Mouse (Mus musculus) MEL-GATA-1-ER (cell line): ENCODE results near the gene Rptor.

Experiments used
- DNase-seq: peaks from one replicate; pipeline ENCODE4 v3.0.0-alpha.2; 2012; ENCODE audit warnings: low read depth; ENCODE audit errors: extremely low read depth

Gene Rptor

GRCm38 (mm10) chr11:119733657-119733990, 130.9 kb downstream of the Rptor start:
- no peak for DNase-seq

DNA sequence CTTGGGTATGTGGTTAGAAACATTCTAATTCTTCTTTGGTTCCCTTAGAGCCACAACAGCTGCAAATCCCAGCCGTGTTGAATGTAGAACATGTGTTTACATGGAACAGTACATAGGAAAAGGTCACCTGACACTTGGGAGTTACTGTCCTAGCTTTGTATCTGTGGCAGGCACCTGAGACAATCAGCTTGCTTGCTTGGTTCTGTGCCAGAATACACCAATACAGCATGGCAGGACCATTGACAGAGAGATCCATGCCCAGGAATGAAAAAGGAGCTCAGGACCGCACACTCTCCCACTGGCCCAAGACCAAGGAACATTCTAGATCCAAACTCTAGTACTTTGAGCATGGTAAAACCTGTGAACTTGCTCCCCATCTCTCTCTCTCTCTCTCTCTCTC, 132.4 kb downstream of the Rptor start:
- DNase-seq, result no peak

DNA sequence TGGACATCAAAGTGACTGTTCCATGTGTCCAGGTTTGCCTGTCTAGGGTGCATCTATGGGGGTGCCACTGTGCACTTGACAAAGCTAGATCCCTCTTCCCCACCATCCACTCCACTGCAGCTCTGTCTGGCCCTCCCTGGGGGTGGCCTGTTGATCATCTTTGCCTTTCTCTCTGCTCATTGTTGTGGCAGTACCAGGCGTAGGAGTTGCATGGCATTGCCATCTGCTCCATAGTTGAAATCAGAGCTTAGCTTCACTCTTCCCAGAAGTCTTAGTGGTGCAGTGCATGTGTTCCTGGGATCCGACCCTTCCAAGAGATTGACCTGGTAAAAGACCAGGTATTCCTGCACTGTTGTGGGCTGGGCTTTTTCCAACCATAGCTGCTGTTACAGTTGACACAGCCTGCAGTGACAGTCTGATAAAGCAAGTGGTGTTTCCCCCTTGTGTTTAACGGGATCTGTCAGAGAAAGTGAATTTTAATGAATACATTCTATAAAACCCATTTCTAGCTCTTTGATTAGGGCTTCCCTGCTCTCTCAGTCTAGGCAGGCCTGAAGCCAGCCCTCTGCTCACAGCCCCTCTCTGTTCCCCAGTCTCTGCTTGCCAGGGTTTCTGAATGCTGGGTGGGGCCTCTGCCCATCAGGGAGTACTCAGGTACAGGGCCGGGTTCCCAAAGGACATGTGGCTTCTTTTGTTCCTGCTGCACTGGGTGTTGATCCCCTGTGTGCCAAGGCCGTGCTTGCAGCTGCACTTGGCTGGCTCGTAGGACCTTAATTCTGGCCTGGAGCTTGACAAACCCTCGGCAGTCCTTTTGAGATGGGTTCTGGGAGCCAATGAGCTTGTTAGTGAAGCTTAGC, 136.5 kb downstream of the Rptor start:
- no peak for DNase-seq

- DNase-seq, result no peak
Observed at GRCm38 (mm10) chr11:119741401-119741800, 138.7 kb downstream of the Rptor start.

DNA sequence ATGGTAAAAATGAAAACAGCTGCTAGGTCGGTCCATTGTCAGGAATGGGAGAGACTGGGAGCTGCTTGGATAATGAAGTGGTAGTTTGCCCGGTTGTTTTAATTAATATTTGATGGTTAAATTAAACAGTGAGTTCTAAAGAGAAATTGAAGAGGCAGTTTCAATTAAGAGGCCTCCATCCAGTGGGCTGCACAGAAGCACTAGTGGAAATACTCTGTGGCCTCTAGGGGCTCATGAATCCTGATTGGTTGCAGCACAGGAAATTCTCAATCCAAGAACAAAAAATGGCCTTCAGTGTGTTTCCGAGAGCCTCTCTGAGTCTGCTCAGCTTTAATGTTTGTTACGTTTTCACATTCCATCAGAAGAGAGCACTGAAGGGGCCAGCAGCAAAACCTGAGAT, 141.7 kb downstream of the Rptor start:
- DNase-seq, result no peak

- no peak for DNase-seq
Observed at GRCm38 (mm10) chr11:119745333-119745732, 142.6 kb downstream of the Rptor start.

DNA sequence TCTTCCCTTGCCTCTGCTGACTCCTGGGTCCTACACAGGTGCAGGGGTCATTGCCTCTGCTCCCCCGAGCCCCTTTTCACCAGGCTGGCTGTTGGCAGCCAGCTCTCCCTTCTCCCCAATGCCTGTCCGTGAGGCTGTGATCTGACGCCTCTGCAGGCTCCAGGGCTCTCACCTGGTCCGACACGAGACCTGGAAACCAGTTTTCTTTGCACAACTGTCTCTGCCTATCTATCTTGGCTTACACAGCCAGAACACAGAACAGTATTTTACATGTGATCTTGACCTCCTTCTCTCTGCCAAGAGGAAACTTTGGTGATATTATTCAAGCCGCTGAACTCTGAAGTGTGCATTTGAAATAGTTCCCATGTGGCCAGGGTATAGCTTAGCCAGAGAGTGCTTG, 151.8 kb downstream of the Rptor start:
- DNase-seq, result no peak

DNA sequence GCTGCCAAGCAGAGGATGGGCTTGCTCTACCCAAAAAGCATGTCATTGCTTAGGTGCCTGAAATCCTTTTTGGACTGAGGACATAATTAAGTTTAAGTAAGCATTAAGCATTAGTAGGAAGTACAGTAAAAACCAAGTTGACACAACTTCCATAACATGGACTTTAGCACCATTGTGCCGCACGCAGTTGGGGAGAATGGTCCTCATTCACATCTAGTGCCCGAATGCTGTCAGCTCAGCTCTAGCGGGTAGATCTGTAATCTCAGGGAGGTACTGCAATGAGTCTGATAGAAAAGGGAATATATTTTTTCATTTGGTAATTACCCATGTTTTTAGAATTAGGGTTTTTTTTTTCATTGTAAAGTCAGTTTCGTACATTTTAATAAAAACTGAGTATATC, 155.5 kb downstream of the Rptor start:
- no peak for DNase-seq

- no peak for DNase-seq
Observed at GRCm38 (mm10) chr11:119758705-119759327, 156.1 kb downstream of the Rptor start.

- DNase-seq, result no peak
Observed at GRCm38 (mm10) chr11:119762911-119763310, 160.2 kb downstream of the Rptor start.

DNA sequence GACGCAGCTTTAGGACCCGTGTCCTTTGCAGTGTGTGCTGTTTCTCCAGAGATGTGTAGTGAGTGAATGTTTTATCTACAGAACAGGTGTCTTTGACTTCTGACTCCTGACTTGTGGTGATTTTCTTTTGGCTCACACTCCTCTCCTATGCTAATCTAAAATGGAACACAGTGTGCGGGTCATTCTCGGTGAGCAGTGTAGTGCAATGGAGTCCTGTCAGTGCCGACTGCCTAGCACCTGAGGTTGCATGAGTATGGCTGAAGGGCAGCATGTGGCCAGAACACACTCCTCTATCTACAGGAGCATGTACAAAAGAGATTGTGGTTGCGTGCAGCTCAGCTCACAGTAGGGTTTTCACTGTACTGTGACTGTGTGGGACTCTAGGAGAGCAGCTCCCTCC, 163.3 kb downstream of the Rptor start:
- DNase-seq, result no peak

- no peak for DNase-seq
Observed at GRCm38 (mm10) chr11:119766782-119767459, 164.2 kb downstream of the Rptor start.

DNA sequence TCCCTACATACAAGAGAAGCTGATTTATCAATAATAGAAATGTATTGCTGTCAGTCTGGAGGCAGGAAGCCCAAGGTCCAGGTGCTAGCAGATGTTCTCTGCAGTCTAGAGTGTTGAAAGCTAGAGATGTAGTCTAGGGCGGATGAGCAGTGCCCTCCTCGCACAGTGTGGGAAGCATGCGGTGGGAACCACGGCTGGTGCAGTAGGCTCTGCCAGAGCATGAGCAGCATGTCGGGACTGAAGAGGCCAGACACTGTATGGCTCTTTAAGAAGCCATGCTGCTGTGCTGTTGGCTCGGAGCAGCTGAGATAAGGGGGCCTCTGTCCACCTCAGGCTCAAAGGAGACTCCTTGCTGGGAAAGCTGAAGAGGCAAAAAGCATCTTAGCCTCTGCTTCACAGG, 164.8 kb downstream of the Rptor start:
- no peak for DNase-seq

DNA sequence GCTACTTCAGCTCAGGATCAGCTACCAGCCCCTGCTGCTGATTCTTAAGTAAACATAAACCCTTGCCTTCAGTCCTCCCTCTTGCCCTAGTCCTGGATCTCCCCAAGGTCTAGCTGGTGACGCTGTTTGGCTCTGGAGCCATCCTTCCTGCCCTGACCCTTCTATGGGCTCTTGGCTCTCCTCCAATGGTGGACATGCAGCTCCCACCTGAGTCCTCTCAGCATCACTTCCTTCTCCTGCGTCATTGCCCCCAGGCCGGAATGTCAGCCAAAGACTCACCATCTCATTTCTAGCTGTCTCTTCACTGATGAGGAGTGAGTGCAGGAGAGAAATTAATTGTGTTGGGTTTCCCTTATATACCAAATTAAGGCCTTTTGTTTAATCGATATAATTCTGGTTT, 165.8 kb downstream of the Rptor start:
- no peak for DNase-seq

- no peak for DNase-seq
Observed at GRCm38 (mm10) chr11:119769666-119770065, 167.0 kb downstream of the Rptor start.

DNA sequence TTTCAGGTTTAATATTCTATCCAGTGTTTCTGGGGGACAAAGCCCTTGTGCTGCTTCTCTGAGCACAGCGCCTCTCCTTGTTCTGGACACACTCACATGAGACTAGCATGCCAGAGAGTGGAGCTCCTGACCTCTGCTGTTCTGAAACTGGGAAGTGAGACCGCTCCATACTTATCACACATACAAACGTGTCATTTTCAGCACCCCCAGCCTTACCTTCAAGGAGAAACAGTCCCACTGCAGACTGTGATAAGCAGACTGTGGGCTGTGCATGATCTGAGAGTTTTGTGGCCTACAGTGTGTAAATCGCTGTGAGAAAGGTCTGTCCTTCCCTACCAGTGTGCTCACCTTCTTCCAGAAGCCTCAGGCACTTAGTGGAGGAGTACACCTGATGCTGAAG, 168.3 kb downstream of the Rptor start:
- no peak for DNase-seq

GRCm38 (mm10) chr11:119772896-119773295, 170.2 kb downstream of the Rptor start:
- no peak for DNase-seq

- no peak for DNase-seq
Observed at GRCm38 (mm10) chr11:119775076-119775760, 172.5 kb downstream of the Rptor start.

DNA sequence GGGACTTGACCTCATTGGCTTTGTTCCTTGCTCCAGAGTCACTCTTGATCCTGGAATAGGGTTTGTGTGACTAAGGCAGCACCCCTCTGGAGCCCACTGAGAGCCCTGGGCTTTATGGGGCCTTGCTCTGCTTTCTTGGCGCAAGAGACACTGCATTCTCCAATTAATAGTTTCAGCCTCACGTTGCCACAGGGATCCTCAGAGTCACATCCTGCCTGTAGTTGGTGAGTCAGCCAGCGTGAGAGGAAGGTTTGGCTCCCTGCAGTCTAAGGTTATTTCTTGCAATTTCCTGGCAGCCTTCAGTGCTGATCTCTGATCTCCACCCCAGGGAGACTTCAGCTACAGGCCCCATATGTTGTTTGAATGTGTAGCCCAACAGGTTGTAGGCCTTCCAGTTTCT, 174.5 kb downstream of the Rptor start:
- no peak for DNase-seq

GRCm38 (mm10) chr11:119777872-119778271, 175.2 kb downstream of the Rptor start:
- DNase-seq, result no peak

DNA sequence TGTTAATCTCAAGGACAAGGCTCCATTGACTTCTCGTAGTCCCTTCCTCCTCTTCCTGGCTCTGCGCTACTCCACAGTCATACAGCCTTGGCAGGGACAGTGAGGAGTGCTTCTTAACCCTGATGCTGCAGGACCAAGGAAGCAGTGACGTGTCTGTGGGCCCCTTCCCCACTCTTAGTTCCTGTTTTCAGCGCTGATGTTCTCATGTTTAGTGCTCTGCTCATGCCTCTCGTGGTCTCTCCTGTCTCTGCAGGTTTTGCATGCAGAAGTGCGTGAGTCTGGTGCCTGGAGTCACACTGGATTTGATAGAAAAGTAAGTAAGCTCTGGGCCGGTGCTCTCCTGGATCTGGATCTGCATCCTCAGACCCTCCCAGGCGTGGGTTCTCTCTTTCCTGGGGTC, 177.6 kb downstream of the Rptor start:
- no peak for DNase-seq

DNA sequence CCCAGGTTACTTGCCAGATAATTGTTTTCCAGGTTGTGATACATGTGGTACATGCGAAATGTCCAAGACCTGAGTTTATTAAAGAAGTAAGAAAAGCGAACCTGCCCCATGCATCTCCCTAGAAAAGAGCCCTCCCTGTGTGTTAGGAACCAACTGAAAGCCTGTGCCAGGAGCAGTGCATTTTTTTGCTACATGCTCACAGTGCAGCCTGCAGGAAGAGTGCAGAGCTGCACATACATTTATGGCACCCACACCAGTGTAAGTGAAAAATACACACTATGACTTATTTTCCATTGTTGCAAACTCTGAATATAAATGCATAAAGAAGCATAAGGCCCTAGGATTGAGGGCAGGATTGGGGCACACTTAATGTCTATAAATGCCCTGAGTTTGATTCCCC, 178.5 kb downstream of the Rptor start:
- no peak for DNase-seq
